Mouse (Mus musculus): ENCODE measurements around the gene Slc37a2. TPM values are rescaled to one million over a fixed set of nuclear protein-coding genes. Genes with fewer than 3 reads are reported as not detected.

The Slc37a2 gene
- total RNA-seq, 2 experiments from 2014 or later, result 4.1 to 4.4 TPM

DNA sequence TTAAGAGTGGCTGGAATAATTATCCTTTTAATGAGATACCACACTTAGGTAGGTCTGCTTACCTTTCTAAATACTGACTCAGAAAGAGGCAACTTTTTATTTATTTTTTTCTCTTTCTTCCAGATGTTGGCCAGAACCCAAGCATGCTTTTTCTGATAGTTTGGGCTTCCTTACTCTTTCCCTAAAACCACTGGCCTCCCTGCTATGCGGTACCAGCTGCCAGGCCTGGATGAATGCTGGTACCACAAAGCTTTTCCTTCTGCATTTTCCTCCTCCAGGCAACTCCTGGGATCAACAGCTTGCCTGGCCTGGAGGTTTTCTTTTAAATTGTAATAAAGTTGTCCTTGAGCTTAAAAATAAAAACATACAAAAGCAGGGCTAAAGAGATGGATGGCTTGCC lies 30.0 kb downstream of the Slc37a2 start:
- DNase-seq (ENCODE audit: low spot score in 2 of 2), result no peak

DNA sequence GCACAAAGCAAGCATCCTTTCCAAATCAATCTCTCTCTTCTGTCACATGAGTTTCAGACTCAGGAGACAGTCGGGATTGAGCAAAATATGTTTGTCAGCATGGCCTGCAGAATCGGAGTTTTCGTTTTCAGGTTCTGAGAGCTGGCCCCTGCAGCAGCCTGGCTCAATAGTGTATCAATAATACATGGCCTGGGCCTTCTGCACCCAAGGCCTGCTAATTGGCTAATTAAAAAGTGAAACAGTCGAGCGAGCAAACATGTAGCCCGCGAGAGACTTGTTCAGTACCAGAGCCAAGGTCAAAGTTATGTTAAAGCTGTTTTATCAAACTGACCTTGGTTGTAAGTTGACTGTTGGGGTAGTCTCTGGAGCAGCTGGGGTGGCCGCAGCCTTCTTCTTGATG lies 34.8 kb downstream of the Slc37a2 start:
- no peak for DNase-seq (ENCODE audit: low spot score in 2 of 2)

DNA sequence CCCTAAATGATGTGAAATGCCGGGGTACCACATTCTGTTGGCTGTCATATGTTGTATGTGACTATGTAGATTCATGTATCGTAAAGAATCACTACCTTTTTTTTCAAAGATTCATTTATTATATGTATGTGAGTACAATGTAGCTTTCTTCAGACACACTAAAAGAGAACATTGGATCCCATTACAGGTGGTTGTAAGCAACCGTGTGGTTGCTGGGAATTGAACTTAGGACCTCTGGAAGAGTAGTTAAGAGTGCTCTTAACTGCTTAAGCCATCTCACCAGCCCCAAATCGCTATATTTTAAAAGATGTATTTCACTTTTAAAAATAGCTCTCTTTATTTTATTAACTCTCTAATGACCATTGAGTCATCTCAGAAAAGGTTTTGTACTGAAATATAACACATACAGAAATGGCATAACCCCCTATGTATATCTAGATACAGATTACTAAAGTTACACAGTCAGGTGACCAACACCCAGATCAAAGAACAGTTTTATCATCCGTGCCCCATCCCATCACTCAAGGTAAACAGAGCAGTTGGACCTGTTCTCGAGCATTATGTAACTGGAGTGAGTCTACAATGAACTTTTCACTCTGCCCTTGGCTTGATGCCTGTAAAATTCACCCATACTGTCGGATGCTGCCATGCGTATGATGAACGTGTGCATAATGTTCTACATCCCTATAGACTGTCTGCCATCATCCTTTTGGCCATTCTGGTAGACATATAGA lies 41.0 kb downstream of the Slc37a2 start:
- no peak for DNase-seq (ENCODE audit: low spot score in 2 of 2)

DNA sequence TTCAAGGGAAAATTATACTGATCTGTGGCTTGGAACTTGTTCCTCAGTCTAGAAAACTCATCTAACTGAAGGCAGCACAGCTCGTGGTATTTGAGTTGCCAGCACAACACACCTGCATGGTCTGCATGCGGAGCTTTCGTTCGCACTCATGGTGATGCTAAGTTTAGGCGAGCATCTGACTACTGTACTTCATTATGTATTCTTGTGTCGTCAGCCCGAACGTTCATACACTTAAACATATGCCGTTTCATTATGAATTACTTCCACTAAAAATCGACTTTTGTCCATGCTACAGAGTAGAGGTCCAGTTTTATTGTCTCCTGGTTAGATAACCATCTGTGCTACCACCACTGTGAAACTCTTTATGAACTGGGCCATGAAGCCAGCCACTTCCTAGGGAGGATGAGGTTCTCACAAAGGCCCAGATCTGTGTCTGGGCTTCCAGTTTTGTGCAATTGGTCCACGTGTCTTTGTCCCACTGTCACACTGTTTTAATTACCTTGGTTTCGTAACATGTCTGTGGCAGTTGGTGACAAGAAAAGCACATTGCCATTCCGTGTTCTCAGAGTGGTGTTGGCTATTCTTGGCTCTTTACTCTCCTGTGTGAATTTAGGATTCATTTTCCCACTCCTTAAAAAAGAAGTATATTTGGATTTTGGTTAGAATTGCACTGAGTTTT lies 42.3 kb downstream of the Slc37a2 start:
- no peak for DNase-seq (ENCODE audit: low spot score in 2 of 2)

DNA sequence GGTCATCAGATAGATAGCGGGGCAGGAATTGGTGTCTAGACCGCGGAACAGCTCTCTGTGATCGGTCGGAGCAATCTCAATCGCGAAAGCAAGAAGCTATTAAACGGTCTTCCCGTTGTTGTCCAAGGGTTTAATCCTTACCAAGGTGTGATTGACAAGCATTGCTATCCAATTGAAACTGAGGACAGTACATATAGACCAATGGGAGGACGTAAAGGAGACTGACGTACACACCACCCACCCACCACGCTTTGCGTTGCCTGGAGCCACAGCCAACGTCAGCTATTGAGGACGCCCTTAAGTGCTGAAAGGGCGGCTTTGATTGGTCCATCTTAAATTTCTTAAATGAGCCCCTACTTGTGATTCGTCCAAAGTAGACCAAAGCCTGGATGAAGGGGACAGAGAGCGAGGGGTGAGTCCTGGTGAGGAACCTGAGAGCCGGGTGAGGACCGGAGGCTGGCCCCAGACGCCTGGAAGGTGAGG lies 47.6 kb downstream of the Slc37a2 start, which contains the start of gene Tmem218:
Gene Tmem218, plus strand, starts transcription at position 295 of the 483 bp plus-strand sequence.
- peak; percentile 64 to 84 for DNase-seq (ENCODE audit: low spot score in 2 of 2)

DNA sequence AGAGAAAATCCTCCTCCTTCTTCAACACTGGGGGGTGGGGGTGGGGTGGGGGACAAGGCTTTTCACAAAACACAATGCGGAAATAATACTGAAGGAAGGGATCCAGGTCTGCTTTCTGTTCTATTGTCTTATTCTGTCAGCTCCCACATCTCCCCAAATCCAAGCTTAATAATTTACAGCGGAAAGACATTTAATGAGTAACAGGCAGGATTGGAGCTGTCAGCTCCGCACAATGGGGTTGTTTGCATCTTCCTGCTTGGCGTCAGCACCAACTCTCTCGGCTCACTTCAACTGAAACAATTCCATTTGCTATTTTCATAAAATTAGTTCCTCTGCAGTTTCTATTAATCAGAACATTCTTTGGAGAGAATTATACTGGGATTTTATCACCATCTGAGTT lies 51.7 kb downstream of the Slc37a2 start:
- no peak for DNase-seq (ENCODE audit: low spot score in 2 of 2)

DNA sequence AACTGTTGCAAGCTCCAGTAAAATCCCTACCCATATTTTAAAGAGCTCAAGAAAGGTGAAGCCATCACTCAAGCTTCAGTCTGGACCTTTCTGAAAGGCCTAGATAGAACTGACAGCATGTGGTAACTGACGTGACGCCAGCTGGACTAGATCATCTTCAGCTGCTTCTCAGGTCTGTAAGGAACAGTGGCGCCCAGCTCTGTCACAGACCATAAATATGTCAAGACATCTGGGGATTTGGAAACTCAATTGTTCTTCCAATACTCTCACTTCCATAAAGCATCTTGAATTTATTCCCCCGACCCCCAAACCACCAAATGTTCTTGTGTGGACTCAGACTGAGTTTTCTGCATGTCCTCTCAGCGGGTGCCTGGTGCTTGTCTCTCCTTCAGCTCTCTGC lies 55.1 kb downstream of the Slc37a2 start:
- no peak for DNase-seq (ENCODE audit: low spot score in 2 of 2)

DNA sequence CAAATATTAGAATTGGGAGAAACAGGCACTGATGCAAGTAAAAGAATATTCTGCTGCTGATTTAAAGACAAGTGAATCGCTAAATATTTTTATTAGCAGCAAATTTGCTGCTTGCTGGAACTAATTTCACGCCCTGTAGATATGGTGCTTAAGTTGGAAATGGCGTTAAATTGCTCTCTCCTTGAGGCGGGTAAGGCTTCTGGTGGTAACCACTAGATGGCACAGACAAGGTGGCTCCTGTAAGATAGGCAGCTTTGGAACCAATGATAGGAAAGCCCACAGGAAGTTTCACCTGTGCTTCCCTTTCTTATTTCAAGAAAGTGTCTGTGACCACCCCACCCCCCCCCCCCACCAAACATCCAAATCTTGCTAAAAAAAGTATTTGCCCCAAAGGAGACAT lies 58.5 kb downstream of the Slc37a2 start:
- no peak for DNase-seq (ENCODE audit: low spot score in 2 of 2)

DNA sequence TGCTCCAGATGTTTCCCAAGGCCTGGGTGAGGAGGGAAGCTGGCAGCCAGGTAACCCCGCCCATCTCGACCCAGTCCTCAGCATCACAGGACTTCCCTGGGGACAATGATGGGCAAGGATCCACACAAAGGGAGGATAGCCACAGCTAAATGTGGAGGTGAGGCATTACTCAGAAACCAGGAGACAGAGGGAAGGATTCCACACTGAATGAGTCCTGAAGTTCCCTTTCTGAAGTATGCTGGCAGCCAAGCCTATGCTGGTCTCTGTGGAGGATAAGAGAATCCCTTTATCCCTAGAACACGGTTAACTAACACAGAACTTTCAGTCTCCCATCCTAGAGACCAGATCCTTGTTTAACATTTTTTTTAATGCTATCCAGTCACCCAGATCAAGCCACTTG lies 67.5 kb downstream of the Slc37a2 start:
- DNase-seq (ENCODE audit: low spot score in 2 of 2), result no peak

DNA sequence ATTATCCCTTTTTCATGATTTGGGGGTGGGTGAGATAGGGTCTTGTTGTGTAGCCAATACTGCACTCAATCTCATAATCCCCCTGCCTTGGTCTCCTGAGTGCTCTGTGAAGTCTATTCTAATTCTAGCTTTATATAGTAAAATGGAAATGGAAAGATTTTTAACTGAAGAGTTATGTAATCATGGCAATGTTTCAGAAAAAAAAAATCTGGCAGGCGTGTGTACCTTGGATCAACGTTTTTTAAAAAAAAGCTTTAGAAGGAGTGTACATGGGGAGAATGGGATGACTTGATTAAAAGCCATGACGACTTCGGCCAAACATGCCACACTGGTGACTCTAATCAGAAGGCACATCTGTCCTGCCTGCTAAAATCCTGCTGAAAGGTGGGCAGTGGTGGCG lies 68.1 kb downstream of the Slc37a2 start:
- DNase-seq (ENCODE audit: low spot score in 2 of 2), result no peak

DNA sequence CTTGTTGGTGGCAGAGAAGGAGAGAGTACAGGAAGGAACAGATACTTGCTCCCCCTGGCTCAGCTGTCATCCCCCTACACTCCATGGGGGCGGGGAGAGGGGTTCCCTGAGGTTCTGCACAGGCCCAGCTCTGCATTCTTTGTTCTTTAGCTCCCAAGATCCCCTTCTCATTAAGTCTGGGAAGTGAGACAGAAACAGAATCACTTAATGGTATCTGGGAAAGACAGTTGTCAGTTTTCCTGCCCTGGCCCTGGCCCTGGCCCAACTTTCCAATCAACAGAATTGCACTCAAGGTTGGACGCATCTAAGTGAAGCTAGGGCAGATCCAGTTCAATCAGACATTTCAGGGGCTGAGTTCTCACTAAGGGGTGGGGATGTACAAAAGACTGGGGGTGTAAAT lies 72.4 kb downstream of the Slc37a2 start:
- no peak for DNase-seq (ENCODE audit: low spot score in 2 of 2)

DNA sequence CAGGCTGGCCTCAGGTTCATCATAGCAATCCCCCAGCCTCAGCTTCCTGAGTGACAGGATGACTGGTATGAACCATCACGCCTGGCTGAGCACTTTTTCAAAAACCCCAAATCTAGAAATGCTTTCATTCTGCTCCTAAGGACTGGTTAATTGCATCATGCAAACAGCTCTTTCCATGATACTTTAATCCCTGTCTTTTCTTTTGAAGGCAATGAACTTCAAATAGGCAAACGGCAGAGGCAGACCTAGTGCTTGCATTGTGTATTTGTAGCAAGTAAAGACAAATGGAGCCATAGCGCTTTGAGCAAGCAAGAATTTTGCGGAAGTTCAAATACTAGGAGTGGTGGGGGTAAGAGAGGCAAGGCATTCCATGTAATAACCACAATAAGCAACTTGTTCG lies 73.9 kb downstream of the Slc37a2 start:
- no peak for DNase-seq (ENCODE audit: low spot score in 2 of 2)

DNA sequence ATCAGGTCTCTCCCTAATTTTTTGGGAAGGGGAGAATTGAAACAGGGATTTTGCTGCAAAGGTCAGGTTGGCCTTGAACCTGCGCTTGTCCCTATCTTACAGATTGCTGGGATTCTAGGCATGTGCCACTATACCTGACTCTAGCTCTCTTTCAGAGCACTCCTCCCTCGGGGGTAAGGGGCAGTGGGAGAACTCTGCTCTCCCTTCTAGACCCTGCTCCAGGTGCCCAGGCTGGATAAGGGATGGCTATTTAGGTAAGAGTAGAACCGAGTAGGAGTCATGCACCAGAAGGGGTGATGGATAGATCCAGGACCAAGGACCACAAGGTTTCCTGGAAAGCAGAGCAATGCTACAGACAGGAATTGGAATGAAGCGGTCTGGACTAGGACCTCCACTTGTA lies 75.9 kb downstream of the Slc37a2 start:
- no peak for DNase-seq (ENCODE audit: low spot score in 2 of 2)

DNA sequence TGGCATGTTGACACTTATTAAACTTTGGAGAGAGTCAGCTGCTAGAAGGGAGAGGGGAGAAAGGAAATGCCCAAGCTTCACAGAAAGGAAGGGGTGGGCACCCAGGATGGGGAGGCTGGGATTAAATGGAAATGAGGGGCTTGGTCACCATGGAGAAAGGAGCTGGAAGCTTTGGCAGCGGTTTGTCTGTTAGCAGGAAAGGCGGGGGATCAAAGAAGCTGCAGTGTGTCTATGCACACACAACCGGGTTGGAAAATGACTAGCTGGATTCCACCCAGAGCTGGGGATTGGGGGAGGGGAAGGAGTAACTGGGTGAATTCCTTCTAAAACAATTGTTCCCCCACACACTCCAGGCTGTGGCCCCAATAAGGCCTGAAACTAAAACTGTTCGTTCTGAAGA lies 76.6 kb downstream of the Slc37a2 start:
- no peak for DNase-seq (ENCODE audit: low spot score in 2 of 2)

Other genes starting within 250 kb of the Slc37a2 start
- 10 to 100 TPM; 24.6 to 28.4 TPM for gene Pknox2, start 108.3 kb downstream of the Slc37a2 start, total RNA-seq (2021)
- gene Tmem218, start 47.5 kb downstream of the Slc37a2 start, total RNA-seq (2021), result 1 to 10 TPM; 3.8 to 4.2 TPM
- gene Ccdc15, start 92.7 kb upstream of the Slc37a2 start, total RNA-seq (2021), result 1 to 10 TPM; 3.7 to 4.2 TPM
- under 1 TPM; 0.41 to 0.59 TPM for gene Hepacam, start 111.6 kb upstream of the Slc37a2 start, total RNA-seq (2021)
- gene Robo4, start 146.2 kb upstream of the Slc37a2 start, total RNA-seq (2021), result 10 to 100 TPM; 23.6 to 27.2 TPM
- gene Robo3, start 177.5 kb upstream of the Slc37a2 start, total RNA-seq (2021), result not detected
- 10 to 100 TPM; 17.7 to 19.5 TPM for gene Msantd2, start 233.6 kb upstream of the Slc37a2 start, total RNA-seq (2021)

Data from gastrocnemius, postnatal 4 days (tissue).